Mouse (Mus musculus) small intestine, adult 2 months (tissue): ENCODE measurements around the gene Il1a.

Experiments
- CTCF ChIP-seq: fragments of 200-500 bp; IDR thresholded peaks from 2 replicates; pipeline ENCODE4 v1.5.1; 2012; ENCODE audit warnings: low read depth, mild to moderate bottlenecking, control low read depth, inconsistent platforms, low read length, moderate library complexity, mixed read lengths; ENCODE audit not compliant: insufficient replicate concordance, insufficient read length; ENCODE audit errors: extremely low read depth
- POLR2A ChIP-seq: fragments of 200-500 bp; IDR thresholded peaks from 2 replicates; pipeline ENCODE4 v1.6.1; 2012; ENCODE audit warnings: low read depth, mild to moderate bottlenecking, control low read depth, inconsistent platforms, low read length, moderate library complexity

GRCm38 (mm10) chr2:129258056-129258455 is 51.7 kb downstream of the Il1a start:
- TF ChIP-seq CTCF (no peak), POLR2A (no peak)
